Mouse (Mus musculus): ENCODE data around the gene 1600002K03Rik. TPM values are rescaled to one million over a fixed set of nuclear protein-coding genes. Genes with fewer than 3 reads are reported as not detected.
"Not testable (repeated sequence)": the region's sequence is repeated elsewhere in the genome, so short reads cannot be mapped to it uniquely, and the experiment has no call there.

Gene 1600002K03Rik
- polyA plus RNA-seq, 1 experiment: 11.2 TPM

- Histone ChIP-seq H3K27me3 (replicated peaks; ENCODE audit: control insufficient read depth, insufficient read depth, low read length) (no peaks in the 10 kb centered on the region), H3K4me3 (ENCODE audit: insufficient read depth, low read depth, low read length) (no peak overlapping the region), H3K36me3 (ENCODE audit: control insufficient read depth, insufficient read depth, low read length) (no peaks in the 10 kb centered on the region), H3K27ac (ENCODE audit: insufficient read depth, low read depth, low read length) (no peak overlapping the region), H3K4me1 (ENCODE audit: control insufficient read depth, insufficient read depth, low read length) (no peaks in the 10 kb centered on the region)
- TF ChIP-seq POLR2A (IDR thresholded peaks at IDR 0.05; ENCODE audit: low read depth, low read length) (no peak), CTCF (conservative IDR thresholded peaks at IDR 0.05; ENCODE audit: insufficient read depth, insufficient read length, low read depth, low read length) (no peak)
- DNase-seq: no peak
- 87% methylated on average over 6 of the region's 6 CpGs for WGBS
These were observed 27.7 kb downstream of the 1600002K03Rik start for GRCm38 (mm10) chr10:80200485-80200884.

GRCm38 (mm10) chr10:80204055-80204454, 31.3 kb downstream of the 1600002K03Rik start:
- no peaks in the 10 kb centered on the region for H3K36me3 ChIP-seq (ENCODE audit: control insufficient read depth, insufficient read depth, low read length)
- no peak overlapping the region for H3K4me3 ChIP-seq (ENCODE audit: insufficient read depth, low read depth, low read length)
- WGBS: 47% methylated on average over 7 of the region's 7 CpGs
- no peak overlapping the region for H3K27ac ChIP-seq (ENCODE audit: insufficient read depth, low read depth, low read length)
- no peak for DNase-seq
- no peaks in the 10 kb centered on the region for H3K27me3 ChIP-seq (replicated peaks; ENCODE audit: control insufficient read depth, insufficient read depth, low read length)
- TF ChIP-seq POLR2A (IDR thresholded peaks at IDR 0.05; ENCODE audit: low read depth, low read length): no peak
- no peak for TF ChIP-seq CTCF (conservative IDR thresholded peaks at IDR 0.05; ENCODE audit: insufficient read depth, insufficient read length, low read depth, low read length)
- H3K4me1 ChIP-seq (ENCODE audit: control insufficient read depth, insufficient read depth, low read length): no peaks in the 10 kb centered on the region

GRCm38 (mm10) chr10:80207201-80207600, 34.5 kb downstream of the 1600002K03Rik start:
- no peak overlapping the region for H3K4me3 ChIP-seq (ENCODE audit: insufficient read depth, low read depth, low read length)
- H3K27ac ChIP-seq (ENCODE audit: insufficient read depth, low read depth, low read length): no peak overlapping the region
- no peak for DNase-seq
- no peaks in the 10 kb centered on the region for H3K36me3 ChIP-seq (ENCODE audit: control insufficient read depth, insufficient read depth, low read length)
- no peaks in the 10 kb centered on the region for H3K4me1 ChIP-seq (ENCODE audit: control insufficient read depth, insufficient read depth, low read length)
- TF ChIP-seq POLR2A (IDR thresholded peaks at IDR 0.05; ENCODE audit: low read depth, low read length) (no peak), CTCF (conservative IDR thresholded peaks at IDR 0.05; ENCODE audit: insufficient read depth, insufficient read length, low read depth, low read length) (no peak)
- no peaks in the 10 kb centered on the region for H3K27me3 ChIP-seq (replicated peaks; ENCODE audit: control insufficient read depth, insufficient read depth, low read length)
- WGBS: 91% methylated on average over 1 of the region's 1 CpGs

GRCm38 (mm10) chr10:80207676-80208075, 34.9 kb downstream of the 1600002K03Rik start:
- no peak for TF ChIP-seq POLR2A (IDR thresholded peaks at IDR 0.05; ENCODE audit: low read depth, low read length)
- TF ChIP-seq CTCF (conservative IDR thresholded peaks at IDR 0.05; ENCODE audit: insufficient read depth, insufficient read length, low read depth, low read length): no peak
- H3K4me1 ChIP-seq (ENCODE audit: control insufficient read depth, insufficient read depth, low read length): no peaks in the 10 kb centered on the region
- H3K27me3 ChIP-seq (replicated peaks; ENCODE audit: control insufficient read depth, insufficient read depth, low read length): no peaks in the 10 kb centered on the region
- H3K4me3 ChIP-seq (ENCODE audit: insufficient read depth, low read depth, low read length): no peak overlapping the region
- no peak for DNase-seq
- no peaks in the 10 kb centered on the region for H3K36me3 ChIP-seq (ENCODE audit: control insufficient read depth, insufficient read depth, low read length)
- WGBS: 85% methylated on average over 10 of the region's 10 CpGs
- no peak overlapping the region for H3K27ac ChIP-seq (ENCODE audit: insufficient read depth, low read depth, low read length)

GRCm38 (mm10) chr10:80208248-80208647, 35.5 kb downstream of the 1600002K03Rik start:
- Histone ChIP-seq H3K4me3 (ENCODE audit: insufficient read depth, low read depth, low read length) (no peak overlapping the region), H3K4me1 (ENCODE audit: control insufficient read depth, insufficient read depth, low read length) (no peaks in the 10 kb centered on the region), H3K36me3 (ENCODE audit: control insufficient read depth, insufficient read depth, low read length) (no peaks in the 10 kb centered on the region), H3K27me3 (replicated peaks; ENCODE audit: control insufficient read depth, insufficient read depth, low read length) (no peaks in the 10 kb centered on the region), H3K27ac (ENCODE audit: insufficient read depth, low read depth, low read length) (no peak overlapping the region)
- WGBS: 90% methylated on average over 4 of the region's 4 CpGs
- DNase-seq: no peak
- TF ChIP-seq CTCF (conservative IDR thresholded peaks at IDR 0.05; ENCODE audit: insufficient read depth, insufficient read length, low read depth, low read length) (no peak), POLR2A (IDR thresholded peaks at IDR 0.05; ENCODE audit: low read depth, low read length) (no peak)

GRCm38 (mm10) chr10:80208841-80209371, 36.2 kb downstream of the 1600002K03Rik start:
- no peak overlapping the region for H3K4me3 ChIP-seq (ENCODE audit: insufficient read depth, low read depth, low read length)
- no peak overlapping the region for H3K27ac ChIP-seq (ENCODE audit: insufficient read depth, low read depth, low read length)
- peak; percentile 14 for DNase-seq
- H3K27me3 ChIP-seq (replicated peaks; ENCODE audit: control insufficient read depth, insufficient read depth, low read length): no peaks in the 10 kb centered on the region
- WGBS: 33% methylated on average over 24 of the region's 24 CpGs
- no peaks in the 10 kb centered on the region for H3K4me1 ChIP-seq (ENCODE audit: control insufficient read depth, insufficient read depth, low read length)
- H3K36me3 ChIP-seq (ENCODE audit: control insufficient read depth, insufficient read depth, low read length): no peaks in the 10 kb centered on the region
- TF ChIP-seq POLR2A (IDR thresholded peaks at IDR 0.05; ENCODE audit: low read depth, low read length): no peak

- not testable (repeated sequence) for H3K27me3 ChIP-seq (replicated peaks; ENCODE audit: control insufficient read depth, insufficient read depth, low read length)
These were observed 38.9 kb downstream of the 1600002K03Rik start for GRCm38 (mm10) chr10:80211547-80212103.

More at GRCm38 (mm10) chr10:80211547-80212103, 38.9 kb downstream of the 1600002K03Rik start:
- not testable (repeated sequence) for H3K27ac ChIP-seq (ENCODE audit: insufficient read depth, low read depth, low read length); H3K36me3 ChIP-seq (ENCODE audit: control insufficient read depth, insufficient read depth, low read length); H3K4me1 ChIP-seq (ENCODE audit: control insufficient read depth, insufficient read depth, low read length); H3K4me3 ChIP-seq (ENCODE audit: insufficient read depth, low read depth, low read length); DNase-seq
- 68% methylated on average over 7 of the region's 7 CpGs for WGBS

Measured in kidney, adult 2 months (tissue).